Mouse (Mus musculus): Measurements from ENCODE around the gene Fam162b. TPM values are rescaled to one million over a fixed set of nuclear protein-coding genes. Genes with fewer than 3 reads are reported as not detected.

Fam162b gene
- polyA plus RNA-seq (2015; fragmentation: Nextera tagmentation; extraction: Ambion mirVana): not detected in 2 replicates

DNA sequence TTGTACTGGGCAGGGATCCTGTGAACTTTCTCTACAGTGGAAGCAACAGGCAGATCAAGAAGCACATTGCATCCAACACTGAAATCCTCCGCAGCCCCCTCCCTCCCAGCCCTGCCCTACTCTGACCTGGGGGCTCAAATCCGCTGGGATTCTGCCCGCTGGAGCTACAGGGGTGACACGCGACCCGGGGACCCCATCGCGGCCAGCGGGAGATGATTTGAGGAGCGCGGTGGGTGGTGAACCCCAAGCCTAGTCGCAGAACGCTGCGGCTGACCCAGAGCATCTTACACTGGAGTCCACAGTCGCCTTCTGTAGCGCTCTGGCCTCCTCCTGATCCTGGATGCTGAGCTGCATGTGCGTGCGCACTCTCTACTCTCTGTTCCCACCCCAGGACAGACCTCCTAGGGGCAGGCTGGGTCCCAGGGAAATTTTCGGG is at the start of gene Fam162b:
Gene Fam162b (minus strand): TSS at position 379 of the 436 bp plus-strand sequence.
- H3K27me3 ChIP-seq: peaks cover 16% of the 10 kb centered on the region
- H3K9ac ChIP-seq: no peak within 1 kb of the TSS
- no peak within 1 kb of the TSS for H3K4me3 ChIP-seq (replicated peaks)
- H3K27ac ChIP-seq: no peak within 1 kb of the TSS
- H3K4me2 ChIP-seq: 0 out of 2 replicates have a peak within 1 kb of the TSS, but pooled peaks have one; percentile 19
- no peaks in the 10 kb centered on the region for H3K4me1 ChIP-seq (replicated peaks)
- no peaks in the 10 kb centered on the region for H3K36me3 ChIP-seq
- 3% methylated on average over 19 of the region's 19 CpGs for WGBS (ENCODE audit: insufficient replicate concordance)
- ATAC-seq (ENCODE audit: low read depth): no peak
- H3K9me3 ChIP-seq (replicated peaks): no peaks in the 10 kb centered on the region
- DNase-seq: no peak

DNA sequence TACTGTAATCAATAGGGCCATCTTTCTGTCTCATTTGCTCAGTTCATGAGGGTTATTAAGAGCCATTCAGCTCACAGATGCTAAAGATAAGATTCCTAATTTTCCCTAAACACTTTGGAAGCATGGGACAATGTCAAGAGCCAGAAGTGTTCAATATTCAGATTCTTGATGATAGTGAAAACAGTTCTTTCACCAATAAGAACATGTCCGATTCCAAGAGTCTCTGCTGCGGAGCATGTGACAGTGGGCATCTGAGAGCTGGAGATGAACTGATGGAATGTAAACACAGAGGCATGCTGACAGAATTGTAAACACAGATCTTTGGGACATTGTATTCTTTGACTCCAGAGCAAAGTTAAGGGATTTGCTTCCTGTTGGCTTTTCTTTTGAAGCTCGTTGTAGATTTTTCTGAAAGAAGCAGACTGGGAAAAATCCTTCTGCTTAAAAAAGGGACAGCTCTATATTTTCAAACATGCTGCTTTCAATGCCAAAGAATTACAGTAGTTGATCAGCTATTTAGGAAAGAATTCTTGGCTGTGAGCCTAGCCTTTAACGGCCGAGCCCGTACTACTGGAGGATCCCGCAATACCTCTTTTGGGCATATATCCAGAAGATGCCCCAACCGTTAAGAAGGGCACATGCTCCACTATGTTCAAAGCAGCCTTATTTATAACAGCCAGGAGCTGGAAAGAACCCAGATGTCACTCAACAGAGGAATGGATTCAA is 41.3 kb upstream of the Fam162b start, which contains the start of gene Gprc6a:
Gene Gprc6a (minus strand): TSS at position 51 of the 726 bp plus-strand sequence.
- WGBS (ENCODE audit: insufficient replicate concordance): 64% methylated on average over 8 of the region's 8 CpGs
- DNase-seq: no peak
- no peaks in the 10 kb centered on the region for H3K4me1 ChIP-seq (replicated peaks)

DNA sequence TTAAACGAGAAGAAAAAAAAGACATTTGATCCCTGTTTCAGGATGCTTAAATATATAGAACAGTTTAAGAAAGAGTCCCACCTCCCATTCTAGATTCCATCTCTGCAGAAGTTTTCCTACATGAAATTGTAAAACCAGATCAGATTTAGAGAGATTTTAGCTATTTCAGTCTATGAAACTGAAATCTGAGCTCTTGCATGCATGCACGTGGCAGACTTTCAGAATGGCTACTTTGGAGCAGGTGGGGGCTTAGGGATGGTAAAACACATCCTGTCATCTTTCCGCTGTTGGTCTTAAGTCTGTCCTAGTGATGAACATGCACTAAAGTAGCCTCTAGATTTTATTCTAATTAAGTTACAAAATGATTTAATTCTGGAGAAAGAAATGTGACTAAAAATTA is 30.9 kb upstream of the Fam162b start:
- WGBS (ENCODE audit: insufficient replicate concordance): 61% methylated on average over 3 of the region's 3 CpGs
- no peak overlapping the region for H3K4me3 ChIP-seq (replicated peaks)
- no peak overlapping the region for H3K27ac ChIP-seq
- no peaks in the 10 kb centered on the region for H3K4me1 ChIP-seq (replicated peaks)
- DNase-seq (no peak), ATAC-seq (ENCODE audit: low read depth) (no peak)
- no peaks in the 10 kb centered on the region for H3K27me3 ChIP-seq
- H3K9ac ChIP-seq: no peak overlapping the region
- H3K9me3 ChIP-seq (replicated peaks): no peaks in the 10 kb centered on the region
- H3K4me2 ChIP-seq: no peak overlapping the region
- no peaks in the 10 kb centered on the region for H3K36me3 ChIP-seq

More for the DNA sequence above, 41.3 kb upstream of the Fam162b start, which contains the start of gene Gprc6a:
- no peaks in the 10 kb centered on the region for H3K27me3 ChIP-seq
- no peak within 1 kb of the TSS for H3K4me2 ChIP-seq
- H3K4me3 ChIP-seq (replicated peaks): no peak within 1 kb of the TSS
- ATAC-seq (ENCODE audit: low read depth): no peak
- no peaks in the 10 kb centered on the region for H3K36me3 ChIP-seq
- H3K9me3 ChIP-seq (replicated peaks): no peaks in the 10 kb centered on the region
- H3K9ac ChIP-seq: no peak within 1 kb of the TSS
- no peak within 1 kb of the TSS for H3K27ac ChIP-seq

DNA sequence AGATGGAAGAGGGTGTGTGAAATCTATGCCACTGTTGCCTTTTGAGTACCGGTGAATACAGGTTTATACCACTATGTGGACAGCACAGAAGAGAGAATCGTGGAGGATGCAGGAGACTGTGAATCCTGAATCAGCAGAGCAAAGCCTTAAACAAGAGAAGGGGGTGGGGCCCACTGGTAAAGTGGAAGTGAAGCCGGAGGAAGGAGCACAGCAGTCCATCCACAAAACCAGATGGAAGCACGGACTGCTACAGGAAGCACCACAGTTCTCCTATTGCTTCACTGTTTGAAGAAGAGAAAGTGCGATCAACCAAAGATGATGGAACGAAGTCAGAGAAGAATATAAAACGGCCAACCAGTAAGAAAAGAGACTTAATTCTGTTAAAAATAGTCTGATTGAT is 29.8 kb upstream of the Fam162b start:
- no peak overlapping the region for H3K4me3 ChIP-seq (replicated peaks)
- H3K9me3 ChIP-seq (replicated peaks): no peaks in the 10 kb centered on the region
- no peak for ATAC-seq (ENCODE audit: low read depth)
- H3K36me3 ChIP-seq: no peaks in the 10 kb centered on the region
- DNase-seq: no peak
- WGBS (ENCODE audit: insufficient replicate concordance): 50% methylated on average over 7 of the region's 7 CpGs
- H3K4me1 ChIP-seq (replicated peaks): no peaks in the 10 kb centered on the region
- H3K9ac ChIP-seq: no peak overlapping the region
- no peaks in the 10 kb centered on the region for H3K27me3 ChIP-seq
- H3K4me2 ChIP-seq: no peak overlapping the region
- no peak overlapping the region for H3K27ac ChIP-seq

DNA sequence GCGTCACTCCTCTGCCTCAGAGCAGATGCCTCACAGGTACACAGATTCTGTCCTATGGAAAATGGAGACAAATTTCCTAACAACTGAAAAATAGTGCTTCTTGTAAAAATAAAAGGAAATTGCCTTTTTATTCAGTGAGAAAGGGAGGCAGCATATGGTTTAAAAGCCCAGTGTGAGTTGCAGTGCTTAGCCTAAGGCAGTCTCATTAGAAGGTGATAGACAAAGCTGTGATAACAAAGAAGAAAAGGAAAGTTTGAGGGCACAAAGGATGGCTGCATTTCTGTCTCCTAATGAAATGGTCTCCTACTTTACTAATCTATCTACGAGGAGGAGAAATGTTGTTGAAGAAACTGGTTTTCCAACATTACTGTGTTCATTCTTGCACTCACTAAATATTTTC is 28.2 kb upstream of the Fam162b start:
- Histone ChIP-seq H3K4me3 (replicated peaks) (no peak overlapping the region), H3K4me1 (replicated peaks) (no peaks in the 10 kb centered on the region), H3K36me3 (no peaks in the 10 kb centered on the region), H3K4me2 (no peak overlapping the region), H3K9ac (no peak overlapping the region), H3K27me3 (no peaks in the 10 kb centered on the region), H3K27ac (no peak overlapping the region), H3K9me3 (replicated peaks) (no peaks in the 10 kb centered on the region)
- WGBS (ENCODE audit: insufficient replicate concordance): 60% methylated on average over 2 of the region's 2 CpGs
- DNase-seq: no peak
- no peak for ATAC-seq (ENCODE audit: low read depth)

DNA sequence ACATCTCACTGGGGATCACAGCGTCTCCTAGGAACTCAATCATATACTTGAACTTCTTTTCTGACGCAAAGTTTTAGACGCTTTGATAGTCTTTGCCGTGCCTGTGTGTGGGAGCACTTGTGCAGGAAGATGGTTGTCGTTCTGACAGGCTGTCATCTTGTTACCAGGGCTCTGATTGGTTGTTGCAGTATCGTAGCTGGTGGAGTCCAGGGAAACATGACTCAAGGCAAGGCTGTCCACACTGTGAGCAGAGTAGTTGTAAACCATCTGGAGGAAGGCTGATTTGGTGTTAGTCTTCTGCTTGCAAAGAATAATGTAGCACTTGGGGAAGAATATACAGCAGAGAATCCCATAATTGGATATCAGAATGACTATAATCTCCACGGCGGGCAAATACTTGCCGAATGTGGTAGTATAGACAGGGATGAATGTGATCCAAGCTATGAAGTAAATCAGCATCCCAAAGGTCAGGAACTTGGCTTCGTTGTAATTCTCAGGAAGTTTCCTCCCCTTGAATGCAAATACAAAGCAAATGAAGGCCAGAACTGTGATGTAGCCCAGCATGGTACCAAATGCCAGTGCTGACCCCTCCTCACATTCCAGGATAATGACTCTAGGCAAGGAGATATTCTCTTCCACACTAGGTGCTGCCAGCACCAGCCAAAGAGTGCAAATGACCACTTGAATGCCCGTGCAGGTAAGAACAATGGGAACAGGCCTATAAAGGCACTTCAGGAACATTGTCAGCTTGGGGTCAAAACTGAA is 24.7 kb upstream of the Fam162b start:
- ATAC-seq (ENCODE audit: low read depth): no peak
- H3K4me1 ChIP-seq (replicated peaks): no peaks in the 10 kb centered on the region
- no peak overlapping the region for H3K9ac ChIP-seq
- no peaks in the 10 kb centered on the region for H3K27me3 ChIP-seq
- no peaks in the 10 kb centered on the region for H3K36me3 ChIP-seq
- DNase-seq: no peak
- no peak overlapping the region for H3K4me2 ChIP-seq
- no peaks in the 10 kb centered on the region for H3K9me3 ChIP-seq (replicated peaks)
- no peak overlapping the region for H3K4me3 ChIP-seq (replicated peaks)
- no peak overlapping the region for H3K27ac ChIP-seq
- WGBS (ENCODE audit: insufficient replicate concordance): 63% methylated on average over 11 of the region's 11 CpGs

DNA sequence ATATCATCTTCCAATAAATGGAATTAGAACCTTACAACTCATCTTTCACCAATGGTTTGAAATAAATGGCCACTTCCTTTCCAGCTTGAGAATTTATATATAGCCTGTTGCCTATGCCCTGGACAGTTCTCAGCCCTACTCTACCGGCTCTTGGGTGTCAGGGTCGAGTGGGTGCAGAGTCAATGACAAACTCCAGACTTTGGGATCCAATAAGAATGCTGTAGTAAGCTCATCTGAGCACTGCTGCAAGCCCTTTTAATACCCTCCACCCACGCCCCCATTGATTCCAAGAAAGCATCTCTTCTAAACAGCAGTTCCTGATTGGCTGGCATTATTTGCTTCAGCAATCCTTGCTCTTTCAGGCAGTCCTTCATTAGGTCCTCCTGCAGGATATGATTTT is 23.1 kb upstream of the Fam162b start:
- no peaks in the 10 kb centered on the region for H3K9me3 ChIP-seq (replicated peaks)
- H3K27ac ChIP-seq: no peak overlapping the region
- no peak overlapping the region for H3K4me3 ChIP-seq (replicated peaks)
- ATAC-seq (ENCODE audit: low read depth): no peak
- no peaks in the 10 kb centered on the region for H3K27me3 ChIP-seq
- H3K36me3 ChIP-seq: no peaks in the 10 kb centered on the region
- 61% methylated on average over 3 of the region's 3 CpGs for WGBS (ENCODE audit: insufficient replicate concordance)
- no peak overlapping the region for H3K4me2 ChIP-seq
- no peaks in the 10 kb centered on the region for H3K4me1 ChIP-seq (replicated peaks)
- DNase-seq: no peak
- no peak overlapping the region for H3K9ac ChIP-seq

DNA sequence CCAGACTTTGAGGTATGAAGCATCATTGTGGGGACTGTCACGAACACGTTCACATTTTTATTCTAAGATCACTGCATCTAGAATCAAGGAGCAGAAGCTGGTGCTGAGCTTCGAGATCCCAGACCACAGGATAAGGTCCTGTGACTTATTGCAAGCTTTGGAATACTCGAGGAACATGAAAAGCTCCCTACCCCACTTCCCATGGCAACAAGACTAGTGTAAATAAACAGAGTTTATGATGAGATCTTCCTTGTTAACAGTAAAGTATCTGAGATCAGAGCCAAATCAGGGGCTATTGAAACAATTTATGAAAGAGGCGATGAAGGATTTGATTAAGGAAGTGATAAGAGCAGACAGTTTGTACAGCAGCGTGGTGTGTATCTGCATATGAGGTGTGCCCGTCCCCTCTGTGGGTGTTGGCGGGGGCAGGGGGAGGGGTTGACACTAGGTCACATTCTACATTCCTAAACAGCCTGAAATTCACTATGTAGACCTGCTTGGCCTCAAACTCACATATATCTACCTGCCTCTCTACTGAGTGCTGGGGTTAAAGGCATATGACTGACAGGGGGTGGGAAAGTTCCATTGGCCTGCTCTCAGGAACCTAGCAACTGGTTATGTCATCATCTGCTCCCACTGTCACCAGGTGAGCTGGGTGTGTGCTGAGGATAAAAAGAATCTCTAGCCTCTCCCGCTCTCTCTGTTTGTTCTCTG is 21.8 kb upstream of the Fam162b start:
- ATAC-seq (ENCODE audit: low read depth) (no peak), DNase-seq (no peak)
- Histone ChIP-seq H3K36me3 (no peaks in the 10 kb centered on the region), H3K27me3 (no peaks in the 10 kb centered on the region), H3K4me3 (replicated peaks) (no peak overlapping the region), H3K9ac (no peak overlapping the region), H3K9me3 (replicated peaks) (no peaks in the 10 kb centered on the region), H3K4me2 (no peak overlapping the region), H3K27ac (no peak overlapping the region), H3K4me1 (replicated peaks) (no peaks in the 10 kb centered on the region)
- 49% methylated on average over 9 of the region's 9 CpGs for WGBS (ENCODE audit: insufficient replicate concordance)

DNA sequence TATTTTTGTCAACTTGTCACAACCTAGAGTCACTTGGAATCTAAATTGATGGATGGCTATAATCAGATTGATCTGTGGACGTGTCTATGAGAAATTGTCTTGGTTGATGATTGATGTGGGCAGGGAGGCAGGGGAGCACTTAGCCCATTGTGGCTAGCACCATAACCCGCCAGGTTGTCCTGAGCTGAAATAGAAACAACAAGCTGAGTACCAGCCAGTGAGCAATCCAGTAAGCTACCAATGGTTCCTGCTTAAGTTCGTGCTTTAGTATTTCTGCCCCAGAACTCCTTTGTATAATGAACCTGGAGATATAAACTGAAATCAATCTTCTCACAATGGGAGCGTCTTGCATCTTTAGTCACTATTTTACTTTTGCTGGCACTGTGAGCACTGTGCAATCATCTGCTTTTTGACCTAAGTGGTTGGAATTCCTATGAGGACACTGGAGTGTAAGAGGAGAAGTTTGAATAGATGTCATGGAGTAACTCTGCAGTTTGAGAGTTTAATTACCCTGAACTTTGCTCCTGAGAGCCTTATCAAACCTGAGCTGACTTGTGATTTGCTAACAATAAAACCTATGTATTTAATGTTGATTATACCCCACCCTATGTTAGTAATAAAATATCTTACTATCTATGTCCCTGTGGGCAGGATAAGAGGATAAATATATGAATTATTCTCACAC is 19.6 kb upstream of the Fam162b start:
- Histone ChIP-seq H3K27ac (no peak overlapping the region), H3K36me3 (no peaks in the 10 kb centered on the region), H3K4me2 (no peak overlapping the region), H3K9ac (no peak overlapping the region), H3K4me1 (replicated peaks) (no peaks in the 10 kb centered on the region), H3K27me3 (no peaks in the 10 kb centered on the region), H3K4me3 (replicated peaks) (no peak overlapping the region), H3K9me3 (replicated peaks) (no peaks in the 10 kb centered on the region)
- no peak for ATAC-seq (ENCODE audit: low read depth)
- no peak for DNase-seq
- 49% methylated on average over 4 of the region's 4 CpGs for WGBS (ENCODE audit: insufficient replicate concordance)

DNA sequence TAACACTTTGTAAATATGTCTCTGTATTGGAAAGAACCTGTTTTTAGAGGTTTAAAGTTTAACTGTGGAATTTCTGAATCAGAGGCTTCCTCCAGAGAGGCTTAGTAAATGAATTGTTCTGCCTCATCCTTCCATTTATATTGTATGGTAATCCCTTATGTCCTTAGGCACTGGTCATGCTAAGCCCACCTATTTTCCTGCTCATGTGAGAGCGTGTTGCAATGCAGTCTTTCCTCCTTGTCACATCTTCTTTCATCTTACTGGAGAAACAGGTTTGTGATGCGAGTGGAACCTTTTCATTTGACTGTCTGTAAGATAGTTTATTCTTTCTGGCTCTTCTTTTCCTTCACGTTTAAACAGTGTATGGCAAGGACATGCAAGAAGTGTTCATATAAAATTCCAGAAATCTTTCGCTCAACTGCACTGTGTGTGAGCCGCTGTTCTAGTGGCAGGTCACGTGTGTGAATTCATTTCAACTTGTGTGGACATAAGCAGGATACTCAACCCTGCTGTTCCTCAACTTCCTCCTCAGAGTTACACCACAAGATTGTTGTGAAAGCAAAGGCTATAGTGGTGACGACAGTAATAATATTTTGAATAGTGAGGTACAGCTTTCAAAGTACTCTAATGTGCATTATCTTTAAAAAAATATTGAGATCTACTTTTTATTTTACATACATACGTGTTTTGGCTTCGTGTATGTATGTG is 6.8 kb upstream of the Fam162b start:
- H3K4me3 ChIP-seq (replicated peaks): no peak overlapping the region
- ATAC-seq (ENCODE audit: low read depth): no peak
- H3K4me1 ChIP-seq (replicated peaks): no peaks in the 10 kb centered on the region
- WGBS (ENCODE audit: insufficient replicate concordance): 54% methylated on average over 9 of the region's 9 CpGs
- no peak overlapping the region for H3K4me2 ChIP-seq
- H3K27ac ChIP-seq: no peak overlapping the region
- H3K27me3 ChIP-seq: no peaks in the 10 kb centered on the region
- H3K9me3 ChIP-seq (replicated peaks): no peaks in the 10 kb centered on the region
- no peak overlapping the region for H3K9ac ChIP-seq
- no peak for DNase-seq
- H3K36me3 ChIP-seq: no peaks in the 10 kb centered on the region

Data from liver, embryonic 13.5 days (tissue).